Mouse (Mus musculus) layer of hippocampus, adult 9-10 months (tissue): Measurements from ENCODE around the gene Kcnab3.
A peak's percentile ranks its signal among the peaks of the same experiment; 100 is the strongest.

Experiments used
- DNase-seq: peaks from one replicate; pipeline ENCODE4 v3.0.0; 2022; ENCODE audit warnings: low spot score

Kcnab3 gene

GRCm38 (mm10) chr11:69370817-69371215 lies 44.8 kb downstream of the Kcnab3 start:
- DNase-seq = no peak

GRCm38 (mm10) chr11:69371601-69372000 lies 45.5 kb downstream of the Kcnab3 start:
- DNase-seq = no peak

GRCm38 (mm10) chr11:69372056-69372779 lies 46.2 kb downstream of the Kcnab3 start:
- DNase-seq = peak; percentile 84

- DNase-seq = no peak
These were observed 46.7 kb downstream of the Kcnab3 start for GRCm38 (mm10) chr11:69372780-69373170.

GRCm38 (mm10) chr11:69373223-69373965 lies 47.3 kb downstream of the Kcnab3 start:
- DNase-seq = no peak

- DNase-seq = no peak
These were observed 49.6 kb downstream of the Kcnab3 start for GRCm38 (mm10) chr11:69375646-69376045.

GRCm38 (mm10) chr11:69377766-69378165 lies 51.7 kb downstream of the Kcnab3 start:
- DNase-seq = no peak

- DNase-seq = no peak
These were observed 53.5 kb downstream of the Kcnab3 start for GRCm38 (mm10) chr11:69379600-69379999.

GRCm38 (mm10) chr11:69381356-69381755 lies 55.3 kb downstream of the Kcnab3 start:
- DNase-seq = no peak
